Mouse (Mus musculus) testis, adult 2 months (tissue): ENCODE results near the gene Cd276. TPM values are rescaled to one million over a fixed set of nuclear protein-coding genes. Genes with fewer than 3 reads are reported as not detected.

Experiments used
- H3K27ac ChIP-seq: fragments of 200-500 bp; 2 replicates; pipeline ENCODE4 v1.5.1; 2012; ENCODE audit warnings: low read depth, low read length; ENCODE audit not compliant: control insufficient read depth, insufficient read depth
- H3K27me3 ChIP-seq: fragments of 200-500 bp; 2 replicates; pipeline ENCODE4 v1.6.1; 2012; ENCODE audit warnings: mild to moderate bottlenecking, low read length, moderate library complexity; ENCODE audit not compliant: control insufficient read depth, insufficient read depth
- H3K36me3 ChIP-seq: fragments of 200-500 bp; 2 replicates; pipeline ENCODE4 v1.6.1; 2012; ENCODE audit warnings: mild to moderate bottlenecking, low read length; ENCODE audit not compliant: control insufficient read depth, insufficient read depth
- H3K4me1 ChIP-seq: fragments of 200-500 bp; 2 replicates; pipeline ENCODE4 v1.6.1; 2012; ENCODE audit warnings: low read length; ENCODE audit not compliant: control insufficient read depth, insufficient read depth
- H3K4me3 ChIP-seq: fragments of 200-500 bp; 2 replicates; pipeline ENCODE4 v1.5.1; 2012; ENCODE audit warnings: low read depth, mild to moderate bottlenecking, low read length, moderate library complexity, mixed read lengths; ENCODE audit not compliant: control insufficient read depth
- CTCF ChIP-seq: fragments of 200-500 bp; IDR thresholded peaks from 2 replicates; pipeline ENCODE4 v1.5.1; 2012; ENCODE audit warnings: low read depth, mild to moderate bottlenecking, inconsistent platforms, low read length, moderate library complexity; ENCODE audit not compliant: control insufficient read depth, insufficient read depth, insufficient replicate concordance
- POLR2A ChIP-seq: fragments of 200-500 bp; IDR thresholded peaks from 2 replicates; pipeline ENCODE4 v1.6.1; 2012; ENCODE audit warnings: low read depth, mild to moderate bottlenecking, inconsistent platforms, low read length, moderate library complexity; ENCODE audit not compliant: control insufficient read depth
- polyA plus RNA-seq: library from polyadenylated mRNA; depleted of rRNA; stranded (reverse); fragments of >200 nt; gene quantifications from 2 replicates; pipeline ENCODE4 v1.2.3, GENCODE M21; 2012

Cd276 gene
- polyA plus RNA-seq, 1 experiment = 1.3 TPM

GRCm38 (mm10) chr9:58535447-58536134 lies 19.6 kb downstream of the Cd276 start:
- Histone ChIP-seq H3K4me1 (no peaks in the 10 kb centered on the region), H3K36me3 (no peaks in the 10 kb centered on the region), H3K27me3 (no peaks in the 10 kb centered on the region), H3K4me3 (no peak overlapping the region), H3K27ac (no peak overlapping the region)
- TF ChIP-seq POLR2A (no peak), CTCF (peak; percentile 62; the same call in 1 of the 2 replicates)

GRCm38 (mm10) chr9:58534766-58535165 lies 20.5 kb downstream of the Cd276 start:
- no peaks in the 10 kb centered on the region for H3K36me3 ChIP-seq
- H3K27me3 ChIP-seq = no peaks in the 10 kb centered on the region
- no peak overlapping the region for H3K4me3 ChIP-seq
- no peaks in the 10 kb centered on the region for H3K4me1 ChIP-seq
- H3K27ac ChIP-seq = no peak overlapping the region
- peak; percentile 28; the same call in 1 of the 2 replicates for TF ChIP-seq CTCF
- no peak for TF ChIP-seq POLR2A

- H3K27me3 ChIP-seq = no peaks in the 10 kb centered on the region
- no peak overlapping the region for H3K27ac ChIP-seq
- H3K36me3 ChIP-seq = no peaks in the 10 kb centered on the region
- no peaks in the 10 kb centered on the region for H3K4me1 ChIP-seq
- TF ChIP-seq POLR2A (no peak), CTCF (no peak)
- no peak overlapping the region for H3K4me3 ChIP-seq
Observed at GRCm38 (mm10) chr9:58533322-58533721, 21.9 kb downstream of the Cd276 start.

GRCm38 (mm10) chr9:58532236-58532635 lies 23.0 kb downstream of the Cd276 start:
- no peak for TF ChIP-seq CTCF
- no peak for TF ChIP-seq POLR2A
- no peak overlapping the region for H3K27ac ChIP-seq
- no peak overlapping the region for H3K4me3 ChIP-seq
- no peaks in the 10 kb centered on the region for H3K36me3 ChIP-seq
- no peaks in the 10 kb centered on the region for H3K4me1 ChIP-seq
- no peaks in the 10 kb centered on the region for H3K27me3 ChIP-seq

GRCm38 (mm10) chr9:58530407-58530806 lies 24.8 kb downstream of the Cd276 start:
- TF ChIP-seq POLR2A = no peak
- no peak for TF ChIP-seq CTCF
- H3K36me3 ChIP-seq = no peaks in the 10 kb centered on the region
- no peak overlapping the region for H3K27ac ChIP-seq
- H3K4me3 ChIP-seq = no peak overlapping the region
- H3K27me3 ChIP-seq = no peaks in the 10 kb centered on the region
- no peaks in the 10 kb centered on the region for H3K4me1 ChIP-seq

GRCm38 (mm10) chr9:58527841-58528240 lies 27.4 kb downstream of the Cd276 start:
- no peaks in the 10 kb centered on the region for H3K27me3 ChIP-seq
- no peak overlapping the region for H3K4me3 ChIP-seq
- H3K27ac ChIP-seq = no peak overlapping the region
- no peaks in the 10 kb centered on the region for H3K4me1 ChIP-seq
- TF ChIP-seq POLR2A (no peak), CTCF (no peak)
- H3K36me3 ChIP-seq = no peaks in the 10 kb centered on the region

- no peaks in the 10 kb centered on the region for H3K4me1 ChIP-seq
- no peaks in the 10 kb centered on the region for H3K36me3 ChIP-seq
- TF ChIP-seq CTCF (no peak), POLR2A (no peak)
- H3K27ac ChIP-seq = no peak overlapping the region
- no peaks in the 10 kb centered on the region for H3K27me3 ChIP-seq
- no peak overlapping the region for H3K4me3 ChIP-seq
Observed at GRCm38 (mm10) chr9:58525108-58525507, 30.1 kb downstream of the Cd276 start.
